Mouse (Mus musculus) cerebellum, adult 2 months (tissue): Measurements from ENCODE around the gene Gm26897.

Source experiments
- CTCF ChIP-seq: fragments of 200-500 bp; IDR thresholded peaks from 2 replicates; pipeline ENCODE4 v1.5.1; 2011; ENCODE audit warnings: low read depth, mild to moderate bottlenecking, control low read depth, low read length, moderate library complexity, borderline replicate concordance; ENCODE audit not compliant: insufficient read depth
- POLR2A ChIP-seq: fragments of 200-500 bp; IDR thresholded peaks from 2 replicates; pipeline ENCODE4 v1.6.1; 2011; ENCODE audit warnings: low read length, control low read depth, borderline replicate concordance; ENCODE audit not compliant: insufficient read depth

- TF ChIP-seq CTCF (no peak), POLR2A (no peak)
These were observed 46.2 kb downstream of the Gm26897 start for GRCm38 (mm10) chr5:111779776-111780485.
